Mouse (Mus musculus) hindbrain, embryonic 16.5 days (tissue): ENCODE results near the gene Dkk2. TPM values are rescaled to one million over a fixed set of nuclear protein-coding genes. Genes with fewer than 3 reads are reported as not detected.
A peak's percentile ranks its signal among the peaks of the same experiment; 100 is the strongest.
"Not testable (repeated sequence)": the region's sequence is repeated elsewhere in the genome, so short reads cannot be mapped to it uniquely, and the experiment has no call there.

Experiments
- ATAC-seq: fragments of 200-750 bp; cut with Nextera tagmentation; 2 replicates; pipeline ENCODE4 v1.8.0; 2017; ENCODE audit warnings: moderate TSS enrichment, moderate library complexity
- H3K27ac ChIP-seq: fragments of 300-500 bp; sonication (generic); 2 replicates; pipeline ENCODE4 v1.5.1; 2014; ENCODE audit warnings: low read depth, mild to moderate bottlenecking, control low read depth, low read length, moderate library complexity
- H3K27me3 ChIP-seq: fragments of 300-500 bp; sonication (generic); replicated peaks from 2 replicates; pipeline ENCODE4 v1.6.1; 2014; ENCODE audit warnings: low read length; ENCODE audit not compliant: control insufficient read depth, insufficient read depth
- H3K36me3 ChIP-seq: fragments of 300-500 bp; sonication (generic); 2 replicates; pipeline ENCODE4 v1.6.1; 2014; ENCODE audit warnings: mild to moderate bottlenecking, low read length, moderate library complexity, mixed read lengths; ENCODE audit not compliant: control insufficient read depth, insufficient read depth
- H3K4me1 ChIP-seq: fragments of 300-500 bp; sonication (generic); 2 replicates; pipeline ENCODE4 v1.6.1; 2014; ENCODE audit warnings: low read depth, low read length; ENCODE audit not compliant: control insufficient read depth, insufficient read depth
- H3K4me2 ChIP-seq: fragments of 300-500 bp; sonication (generic); 2 replicates; pipeline ENCODE4 v1.6.1; 2014; ENCODE audit warnings: mild to moderate bottlenecking, low read length, control low read depth, moderate library complexity
- H3K4me3 ChIP-seq: fragments of 300-500 bp; sonication (generic); 2 replicates; pipeline ENCODE4 v1.5.1; 2014; ENCODE audit warnings: mild to moderate bottlenecking, low read length, control low read depth, moderate library complexity
- H3K9ac ChIP-seq: fragments of 300-500 bp; sonication (generic); 2 replicates; pipeline ENCODE4 v1.6.1; 2014; ENCODE audit warnings: low read depth, mild to moderate bottlenecking, control low read depth, low read length, moderate library complexity
- H3K9me3 ChIP-seq: fragments of 300-500 bp; sonication (generic); 2 replicates; pipeline ENCODE4 v1.6.1; 2014; ENCODE audit warnings: mild to moderate bottlenecking, low read length, moderate library complexity; ENCODE audit not compliant: control insufficient read depth
- WGBS: fragments of 180-500 bp; shearing (Covaris S2); extraction: QIAGEN DNeasy Blood & Tissue Kit; methylation state at CpG from one replicate; pipeline ENCODE4 v1.1.7; 2014; 5-methylcytosine and 5-hydroxymethylcytosine counted together
- polyA plus RNA-seq: library from polyadenylated mRNA; unstranded; fragments of >200 nt; fragmentation: Nextera tagmentation; extraction: Ambion mirVana; gene quantifications from 2 replicates; pipeline ENCODE4 v1.2.1, GENCODE M21; 2015

The Dkk2 gene
- 1.9 and 2.1 TPM in 2 replicates for polyA plus RNA-seq

GRCm38 (mm10) chr3:132085112-132085822, at the start of gene Dkk2:
Gene Dkk2 (plus strand): TSS chr3:132085292.
- H3K27ac ChIP-seq: no peak within 1 kb of the TSS
- H3K4me3 ChIP-seq: peak within 1 kb of the TSS; percentile 55
- H3K4me1 ChIP-seq: peaks cover 24% of the 10 kb centered on the region
- WGBS: 0% methylated on average over 33 of the region's 33 CpGs
- ATAC-seq: 0 out of 2 replicates have a peak, but pooled peaks have one; percentile 34
- peak within 1 kb of the TSS; percentile 100 for H3K4me2 ChIP-seq
- H3K9me3 ChIP-seq: no peaks in the 10 kb centered on the region
- H3K27me3 ChIP-seq: peaks cover 7% of the 10 kb centered on the region
- H3K9ac ChIP-seq: peak within 1 kb of the TSS; percentile 60
- no peaks in the 10 kb centered on the region for H3K36me3 ChIP-seq

- Histone ChIP-seq H3K4me2 (no peak overlapping the region), H3K27me3 (no peaks in the 10 kb centered on the region), H3K4me1 (peaks cover 6% of the 10 kb centered on the region), H3K9ac (no peak overlapping the region), H3K4me3 (no peak overlapping the region), H3K9me3 (no peaks in the 10 kb centered on the region), H3K36me3 (no peaks in the 10 kb centered on the region), H3K27ac (no peak overlapping the region)
- no peak for ATAC-seq
- whole genome bisulfite sequencing: 92% methylated on average over 2 of the region's 2 CpGs
These were observed 48.4 kb upstream of the Dkk2 start for GRCm38 (mm10) chr3:132036704-132037103.

GRCm38 (mm10) chr3:132037670-132038069, 47.4 kb upstream of the Dkk2 start:
- H3K4me2 ChIP-seq: no peak overlapping the region
- H3K36me3 ChIP-seq: no peaks in the 10 kb centered on the region
- H3K9ac ChIP-seq: no peak overlapping the region
- no peaks in the 10 kb centered on the region for H3K9me3 ChIP-seq
- no peak overlapping the region for H3K4me3 ChIP-seq
- peaks cover 6% of the 10 kb centered on the region for H3K4me1 ChIP-seq
- no peak for ATAC-seq
- 57% methylated on average over 10 of the region's 10 CpGs for WGBS
- H3K27me3 ChIP-seq: no peaks in the 10 kb centered on the region
- H3K27ac ChIP-seq: no peak overlapping the region

- Histone ChIP-seq H3K27ac (no peak overlapping the region), H3K9ac (no peak overlapping the region), H3K36me3 (no peaks in the 10 kb centered on the region), H3K9me3 (no peaks in the 10 kb centered on the region), H3K4me2 (no peak overlapping the region), H3K4me1 (no peaks in the 10 kb centered on the region), H3K4me3 (no peak overlapping the region), H3K27me3 (no peaks in the 10 kb centered on the region)
- 78% methylated on average over 3 of the region's 3 CpGs for WGBS
- ATAC-seq: no peak
These were observed 45.0 kb upstream of the Dkk2 start for GRCm38 (mm10) chr3:132040066-132040465.

GRCm38 (mm10) chr3:132050884-132051457, 34.1 kb upstream of the Dkk2 start:
- Histone ChIP-seq H3K4me2 (no peak overlapping the region), H3K36me3 (no peaks in the 10 kb centered on the region), H3K4me3 (no peak overlapping the region), H3K27me3 (no peaks in the 10 kb centered on the region), H3K9me3 (no peaks in the 10 kb centered on the region), H3K4me1 (no peaks in the 10 kb centered on the region), H3K27ac (no peak overlapping the region), H3K9ac (no peak overlapping the region)
- 88% methylated on average over 8 of the region's 8 CpGs for WGBS
- no peak for ATAC-seq

- not testable (repeated sequence) for H3K27me3 ChIP-seq, H3K4me3 ChIP-seq, ATAC-seq, H3K27ac ChIP-seq, H3K36me3 ChIP-seq, H3K9ac ChIP-seq, H3K4me2 ChIP-seq, H3K4me1 ChIP-seq, H3K9me3 ChIP-seq
- 79% methylated on average over 1 of the region's 1 CpGs for WGBS
These were observed 22.3 kb upstream of the Dkk2 start for GRCm38 (mm10) chr3:132062816-132063215.

- Histone ChIP-seq H3K4me3 (no peak overlapping the region), H3K9me3 (no peaks in the 10 kb centered on the region), H3K4me2 (no peak overlapping the region), H3K27ac (no peak overlapping the region), H3K4me1 (no peaks in the 10 kb centered on the region), H3K9ac (no peak overlapping the region), H3K27me3 (no peaks in the 10 kb centered on the region), H3K36me3 (no peaks in the 10 kb centered on the region)
- ATAC-seq: no peak
- 93% methylated on average over 3 of the region's 3 CpGs for WGBS
These were observed 21.7 kb upstream of the Dkk2 start for GRCm38 (mm10) chr3:132063374-132063773.

GRCm38 (mm10) chr3:132063966-132064365, 21.1 kb upstream of the Dkk2 start:
- Histone ChIP-seq H3K36me3 (no peaks in the 10 kb centered on the region), H3K27ac (no peak overlapping the region), H3K9me3 (no peaks in the 10 kb centered on the region), H3K4me2 (no peak overlapping the region), H3K4me1 (no peaks in the 10 kb centered on the region), H3K4me3 (no peak overlapping the region), H3K9ac (no peak overlapping the region), H3K27me3 (no peaks in the 10 kb centered on the region)
- ATAC-seq: no peak
- 69% methylated on average over 4 of the region's 4 CpGs for WGBS

GRCm38 (mm10) chr3:132064920-132065319, 20.2 kb upstream of the Dkk2 start:
- H3K4me2 ChIP-seq: no peak overlapping the region
- H3K9me3 ChIP-seq: no peaks in the 10 kb centered on the region
- no peak overlapping the region for H3K4me3 ChIP-seq
- H3K4me1 ChIP-seq: no peaks in the 10 kb centered on the region
- no peaks in the 10 kb centered on the region for H3K27me3 ChIP-seq
- ATAC-seq: no peak
- no peak overlapping the region for H3K9ac ChIP-seq
- no peaks in the 10 kb centered on the region for H3K36me3 ChIP-seq
- WGBS: 91% methylated on average over 1 of the region's 1 CpGs
- no peak overlapping the region for H3K27ac ChIP-seq
